Mouse (Mus musculus): ENCODE data around the gene Iqcb1.
"Not testable (repeated sequence)": the region's sequence is repeated elsewhere in the genome, so short reads cannot be mapped to it uniquely, and the experiment has no call there.

Iqcb1 gene

GRCm38 (mm10) chr16:36828054-36828786, at the start of gene Iqcb1:
Gene Iqcb1, plus strand, starts transcription at chr16:36828385.
- peak; percentile 91 for DNase-seq

DNA sequence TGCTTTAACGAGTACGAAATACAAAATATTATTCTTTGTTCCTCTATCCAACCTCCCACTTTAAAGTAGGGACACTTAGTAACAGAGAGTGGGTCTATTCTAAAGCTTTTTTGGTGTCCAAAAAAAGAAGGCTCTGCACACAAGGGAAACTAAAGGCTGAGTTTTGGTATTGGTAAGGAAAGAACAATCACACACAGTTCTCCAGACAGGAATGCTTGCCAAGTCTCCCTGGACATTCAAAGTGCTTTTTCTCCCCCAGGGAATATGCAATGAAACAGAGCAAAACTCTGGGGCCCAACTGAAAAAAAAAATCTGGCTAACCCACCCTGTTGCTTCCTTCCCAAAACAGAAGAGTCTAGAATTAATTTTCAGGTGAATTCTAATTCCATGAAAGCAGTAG, 44.0 kb upstream of the Iqcb1 start:
- no peak for DNase-seq

GRCm38 (mm10) chr16:36784594-36785313, 43.4 kb upstream of the Iqcb1 start, which contains the start of gene Slc15a2:
Gene Slc15a2, minus strand, starts transcription at chr16:36784962.
- DNase-seq: no peak

GRCm38 (mm10) chr16:36786466-36786865, 41.7 kb upstream of the Iqcb1 start:
- no peak for DNase-seq

GRCm38 (mm10) chr16:36790166-36790565, 38.0 kb upstream of the Iqcb1 start:
- no peak for DNase-seq

DNA sequence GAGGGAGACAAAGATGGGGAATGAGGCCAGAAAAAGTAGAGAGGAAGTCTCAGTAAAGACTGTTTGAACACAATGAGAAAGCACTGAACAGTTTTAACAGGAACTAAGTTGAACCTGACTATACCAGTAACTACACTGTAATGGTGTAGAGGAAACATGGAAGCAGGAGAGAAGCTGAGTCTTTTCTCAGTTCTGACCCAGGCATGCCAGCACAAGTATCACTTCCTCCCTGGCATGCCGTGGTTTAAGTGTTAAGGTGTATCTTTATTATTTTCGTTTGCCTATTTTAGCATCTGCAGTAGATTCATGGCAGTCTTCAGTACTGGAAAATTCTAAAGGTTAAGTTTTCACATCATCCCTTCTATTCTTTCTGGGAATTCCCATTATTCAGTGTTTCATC, 33.2 kb upstream of the Iqcb1 start:
- no peak for DNase-seq

DNA sequence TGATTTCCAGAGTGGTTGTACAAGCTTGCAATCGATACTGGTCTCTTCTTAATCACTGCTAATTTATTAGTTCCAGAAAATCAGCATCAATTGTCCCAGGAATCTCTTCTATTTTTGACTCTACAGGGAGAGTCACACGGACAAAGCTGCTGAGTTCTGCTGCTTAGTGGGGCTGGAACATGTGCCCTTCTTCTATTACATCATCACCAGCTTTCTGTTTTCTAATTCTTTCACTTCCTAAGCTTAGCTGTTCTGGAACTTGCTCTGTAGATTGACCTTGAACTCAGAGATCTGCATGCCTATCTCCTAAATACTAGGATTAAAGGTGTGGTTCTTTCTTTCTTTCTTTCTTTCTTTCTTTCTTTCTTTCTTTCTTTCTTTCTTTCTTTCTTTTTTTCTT, 29.9 kb upstream of the Iqcb1 start:
- no peak for DNase-seq

- DNase-seq: peak; percentile 17
Measured at GRCm38 (mm10) chr16:36802361-36802760, 25.8 kb upstream of the Iqcb1 start.

- no peak for DNase-seq
Measured at GRCm38 (mm10) chr16:36808616-36809015, 19.6 kb upstream of the Iqcb1 start.

- DNase-seq: no peak
Measured at GRCm38 (mm10) chr16:36813680-36814079, 14.5 kb upstream of the Iqcb1 start.

- no peak for DNase-seq
Measured at GRCm38 (mm10) chr16:36816916-36817315, 11.3 kb upstream of the Iqcb1 start.

GRCm38 (mm10) chr16:36817321-36817926, 10.8 kb upstream of the Iqcb1 start:
- peak; percentile 67 for DNase-seq

DNA sequence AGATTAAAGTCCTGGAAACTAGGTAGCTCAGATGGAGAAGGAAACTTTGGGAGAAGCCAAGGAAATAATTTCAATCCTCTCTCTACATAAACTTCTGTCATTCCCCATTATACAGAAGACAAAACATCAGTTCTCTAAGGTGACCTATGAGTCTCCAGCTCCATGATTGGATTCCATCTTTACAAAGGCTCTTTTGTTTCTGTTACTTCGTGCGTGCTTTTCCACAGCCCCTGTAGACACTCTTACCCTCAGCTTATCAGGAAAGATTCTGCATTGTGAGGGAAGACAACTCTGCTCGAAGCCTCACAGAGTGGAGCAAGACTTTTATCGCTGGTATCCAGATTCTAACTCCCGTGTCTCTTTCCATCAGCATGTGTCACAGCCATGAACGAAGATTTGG, 8.2 kb upstream of the Iqcb1 start:
- no peak for DNase-seq

DNA sequence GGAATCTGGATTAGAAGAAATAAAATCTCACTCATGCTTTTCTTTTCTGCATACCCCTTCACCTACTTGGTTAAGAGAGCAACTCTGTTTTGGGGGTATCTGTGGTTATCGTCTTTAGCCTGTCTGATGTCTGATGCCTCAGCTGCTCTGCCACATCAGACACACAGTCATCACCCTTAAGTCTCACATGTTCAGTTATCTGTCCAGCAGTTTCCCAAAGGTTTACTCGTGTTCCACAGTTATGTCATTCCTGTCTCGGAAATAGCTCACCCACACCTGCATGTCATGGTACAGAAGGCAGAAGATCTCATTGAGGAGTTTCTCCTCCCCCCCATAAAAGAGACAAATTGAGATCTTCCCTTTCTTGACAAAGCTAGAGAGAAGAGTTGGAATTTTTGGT, 7.4 kb upstream of the Iqcb1 start:
- DNase-seq: no peak

- peak; percentile 66 for DNase-seq
Measured at GRCm38 (mm10) chr16:36821474-36821873, 6.7 kb upstream of the Iqcb1 start.

GRCm38 (mm10) chr16:36827611-36828053, 553 bp upstream of the Iqcb1 start:
- no peak for DNase-seq

GRCm38 (mm10) chr16:36828820-36829219, 635 bp downstream of the Iqcb1 start:
- no peak for DNase-seq

GRCm38 (mm10) chr16:36846894-36847293, 18.7 kb downstream of the Iqcb1 start:
- DNase-seq: not testable (repeated sequence)

DNA sequence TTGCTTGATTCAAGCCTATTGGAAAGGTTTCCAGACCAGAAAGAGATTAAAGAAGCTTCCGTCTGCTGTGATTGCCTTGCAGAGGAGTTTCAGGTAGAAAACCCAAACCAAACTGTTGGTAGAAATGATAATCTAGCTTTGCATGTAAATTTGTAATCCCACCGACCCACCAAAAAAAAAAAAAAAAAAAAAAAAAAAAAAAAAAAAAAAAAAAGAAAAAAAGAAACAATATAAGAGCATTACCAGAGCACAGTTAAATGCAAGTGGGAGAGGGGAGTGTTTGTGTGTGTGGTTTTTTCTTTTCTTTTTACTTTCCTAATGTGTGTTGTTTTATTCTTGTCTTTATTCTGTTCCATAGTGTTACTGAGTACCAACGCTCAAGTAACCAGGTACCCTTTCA, 23.0 kb downstream of the Iqcb1 start:
- DNase-seq: no peak

GRCm38 (mm10) chr16:36863585-36863984, 35.4 kb downstream of the Iqcb1 start:
- no peak for DNase-seq

GRCm38 (mm10) chr16:36869442-36869841, 41.3 kb downstream of the Iqcb1 start:
- no peak for DNase-seq

DNA sequence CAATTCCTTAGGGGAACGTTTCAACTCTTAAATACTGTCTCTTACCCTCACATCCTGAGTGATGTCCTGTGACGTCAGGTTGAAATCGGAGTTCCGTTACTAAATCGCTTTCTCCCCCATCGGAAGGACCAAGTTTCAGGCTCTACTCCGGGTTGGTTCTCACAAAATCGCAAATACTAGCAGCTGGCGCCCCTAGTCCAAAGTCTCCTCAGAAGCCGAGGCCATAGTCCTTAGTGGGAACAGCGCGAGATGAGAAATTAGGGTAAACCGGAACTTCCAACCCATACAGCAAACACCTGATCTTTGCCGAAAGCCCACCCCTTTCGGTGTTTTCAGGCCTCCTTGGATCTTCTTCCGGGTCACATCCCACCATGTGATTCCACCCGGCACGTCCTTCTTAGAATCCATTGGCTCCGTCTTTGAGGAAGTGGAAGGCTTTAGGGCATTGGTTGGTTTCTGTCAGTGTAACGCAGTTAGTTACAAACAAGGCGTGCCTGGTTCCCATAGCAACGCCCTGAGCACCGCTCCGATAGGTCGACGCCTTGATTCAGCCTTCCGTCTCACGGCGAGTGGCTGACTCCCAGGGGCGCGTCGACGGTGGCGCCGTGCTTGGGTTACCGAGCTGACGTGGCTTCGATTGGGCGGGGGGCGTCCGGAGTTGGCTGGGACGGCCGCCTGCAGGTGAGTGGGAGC, 46.5 kb downstream of the Iqcb1 start, which contains the start of the genes Eaf2 and Golgb1:
Eaf2 (minus strand) TSS at position 421 of the 693 bp plus-strand sequence.
Golgb1 (plus strand) TSS at position 558 of the 693 bp plus-strand sequence.
- peak; percentile 95 for DNase-seq

DNA sequence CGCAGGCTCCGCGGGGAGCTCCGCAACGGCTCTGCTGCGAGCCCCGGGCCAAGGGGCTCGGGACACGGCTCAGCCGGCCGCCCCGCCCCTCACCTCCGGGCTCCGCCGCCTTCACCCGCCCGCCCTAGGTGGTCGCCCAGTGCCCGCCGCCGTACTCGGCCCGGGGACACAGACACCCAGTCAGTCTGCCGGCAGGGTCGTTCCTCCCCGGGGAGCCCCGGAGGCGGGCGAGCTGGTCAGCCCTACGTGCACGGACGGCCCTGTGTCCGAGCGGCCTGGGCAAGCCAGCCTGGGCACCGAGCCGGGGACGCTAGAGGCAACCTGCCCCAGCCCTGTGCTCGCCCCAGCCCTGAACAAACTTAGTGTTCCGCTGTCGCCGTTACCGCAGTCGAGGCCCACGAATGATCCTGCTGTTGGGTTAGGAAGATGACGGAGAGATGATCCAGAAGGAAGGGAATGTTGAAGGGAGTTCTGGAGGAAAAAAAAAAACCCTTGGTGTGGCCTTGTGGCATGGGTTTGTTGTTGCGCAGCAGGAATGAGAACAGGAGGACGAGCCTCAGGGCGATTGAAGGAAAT, 47.2 kb downstream of the Iqcb1 start:
- DNase-seq: no peak

Measured in thymus, postnatal 14 days (tissue).